Mouse (Mus musculus) lung, adult 2 months (tissue): ENCODE data around the gene Ackr3.

Experiments used
- CTCF ChIP-seq: fragments of 200-500 bp; IDR thresholded peaks from 2 replicates; pipeline ENCODE4 v1.5.1; 2011; ENCODE audit warnings: mild to moderate bottlenecking, low read length, control low read depth; ENCODE audit not compliant: insufficient read depth
- POLR2A ChIP-seq: fragments of 200-500 bp; IDR thresholded peaks from 2 replicates; pipeline ENCODE4 v1.6.1; 2011; ENCODE audit warnings: low read depth, mild to moderate bottlenecking, control low read depth, low read length, borderline replicate concordance; ENCODE audit errors: extremely low read depth

DNA sequence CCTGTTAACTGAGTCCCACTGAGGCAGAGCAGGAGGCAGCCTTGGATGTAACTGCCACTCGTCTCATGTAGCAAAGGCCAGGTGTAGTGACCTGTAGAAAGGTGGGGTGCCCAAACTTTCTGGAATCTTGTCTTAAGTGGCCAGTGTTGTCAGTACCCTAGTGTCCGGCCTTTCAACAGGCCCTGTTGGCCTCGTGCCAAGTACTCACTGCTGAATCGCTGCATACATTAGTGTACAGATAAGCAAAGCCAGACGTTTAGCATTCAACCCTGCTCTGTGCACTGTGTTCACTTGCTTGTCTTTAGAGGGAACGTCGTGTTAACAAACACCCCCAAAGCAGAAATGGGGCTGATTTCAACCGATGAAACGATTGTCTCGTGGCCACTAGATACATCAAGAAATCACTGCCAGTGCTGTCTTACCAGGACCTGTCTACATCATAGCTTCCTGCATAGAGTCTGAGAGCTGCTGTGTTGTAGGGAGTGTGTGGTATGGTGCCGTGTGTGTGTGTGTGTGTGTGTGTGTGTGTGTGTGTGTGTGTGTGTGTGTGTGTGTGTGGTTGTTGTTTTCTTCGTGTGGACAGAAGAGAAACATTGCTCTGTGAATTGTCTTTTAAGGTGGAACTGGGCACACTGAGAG is 24.0 kb downstream of the Ackr3 start:
- TF ChIP-seq CTCF (no peak), POLR2A (no peak)
